Mouse (Mus musculus) liver, postnatal 0 days (tissue): Measurements from ENCODE around the gene Shq1. TPM values are rescaled to one million over a fixed set of nuclear protein-coding genes. Genes with fewer than 3 reads are reported as not detected.

Experiments
- ATAC-seq: fragments of 200-750 bp; cut with Nextera tagmentation; 2 replicates; pipeline ENCODE4 v1.8.0; 2017; ENCODE audit warnings: mild to moderate bottlenecking, moderate library complexity
- DNase-seq: peaks from one replicate; pipeline ENCODE4 v3.0.0-alpha.2; 2016
- H3K27ac ChIP-seq: fragments of 300-500 bp; sonication (generic); 2 replicates; pipeline ENCODE4 v1.5.1; 2014; ENCODE audit warnings: antibody characterized with exemption, moderate library complexity, mild to moderate bottlenecking, low read depth
- H3K27me3 ChIP-seq: fragments of 300-500 bp; sonication (generic); 2 replicates; pipeline ENCODE4 v1.6.1; 2014; ENCODE audit warnings: low read length, control low read depth, mixed read lengths; ENCODE audit not compliant: insufficient read depth
- H3K36me3 ChIP-seq: fragments of 300-500 bp; sonication (generic); replicated peaks from 2 replicates; pipeline ENCODE4 v1.6.1; 2014; ENCODE audit warnings: mild to moderate bottlenecking, control low read depth, low read length, moderate library complexity, mixed read lengths; ENCODE audit not compliant: insufficient read depth
- H3K4me1 ChIP-seq: fragments of 300-500 bp; sonication (generic); 2 replicates; pipeline ENCODE4 v1.6.1; 2014; ENCODE audit warnings: antibody characterized with exemption, mild to moderate bottlenecking, control low read depth; ENCODE audit not compliant: insufficient read depth
- H3K4me2 ChIP-seq: fragments of 300-500 bp; sonication (generic); 2 replicates; pipeline ENCODE4 v1.6.1; 2014; ENCODE audit warnings: low read depth, mild to moderate bottlenecking, low read length, moderate library complexity, mixed read lengths
- H3K4me3 ChIP-seq: fragments of 300-500 bp; sonication (generic); 2 replicates; pipeline ENCODE4 v1.5.1; 2014; ENCODE audit warnings: low read depth, low read length
- H3K9ac ChIP-seq: fragments of 300-500 bp; sonication (generic); replicated peaks from 2 replicates; pipeline ENCODE4 v1.6.1; 2014; ENCODE audit warnings: mild to moderate bottlenecking, moderate library complexity
- H3K9me3 ChIP-seq: fragments of 300-500 bp; sonication (generic); 2 replicates; pipeline ENCODE4 v1.6.1; 2016; ENCODE audit warnings: mild to moderate bottlenecking, control low read depth, low read length, mixed read lengths
- CTCF ChIP-seq: sonication (generic); IDR thresholded peaks from 2 replicates; pipeline ENCODE4 v1.5.1; 2016; ENCODE audit warnings: antibody characterized with exemption, low read depth
- EP300 ChIP-seq: IDR thresholded peaks from 2 replicates; pipeline ENCODE4 v1.6.1; 2016; ENCODE audit warnings: antibody characterized with exemption, low read depth, mild to moderate bottlenecking
- WGBS: fragments of 180-500 bp; shearing (Covaris S2); extraction: QIAGEN DNeasy Blood & Tissue Kit; methylation state at CpG from one replicate; pipeline ENCODE4 v1.1.7; 2014; ENCODE audit not compliant: insufficient replicate concordance; 5-methylcytosine and 5-hydroxymethylcytosine counted together
- polyA plus RNA-seq: library from polyadenylated mRNA; unstranded; fragments of >200 nt; fragmentation: Nextera tagmentation; extraction: Ambion mirVana; gene quantifications from 2 replicates; pipeline ENCODE4 v1.2.1, GENCODE M21; 2015

Shq1 gene
- polyA plus RNA-seq, 1 experiment from 2014 or later = 6.4 TPM

GRCm38 (mm10) chr6:100588876-100589275, 82.1 kb downstream of the Shq1 start:
- no peak overlapping the region for H3K9ac ChIP-seq
- no peaks in the 10 kb centered on the region for H3K27me3 ChIP-seq
- H3K4me2 ChIP-seq = no peak overlapping the region
- peaks cover 6% of the 10 kb centered on the region for H3K4me1 ChIP-seq
- no peaks in the 10 kb centered on the region for H3K9me3 ChIP-seq
- DNase-seq (peak; percentile 38), ATAC-seq (peak; percentile 94)
- no peaks in the 10 kb centered on the region for H3K36me3 ChIP-seq
- WGBS = 49% methylated on average over 3 of the region's 3 CpGs
- TF ChIP-seq CTCF (no peak), EP300 (no peak)
- no peak overlapping the region for H3K4me3 ChIP-seq
- H3K27ac ChIP-seq = peak overlapping the region; percentile 66

- Histone ChIP-seq H3K27ac (no peak overlapping the region), H3K27me3 (no peaks in the 10 kb centered on the region), H3K9me3 (no peaks in the 10 kb centered on the region), H3K4me2 (no peak overlapping the region), H3K4me3 (no peak overlapping the region), H3K9ac (no peak overlapping the region), H3K4me1 (peaks cover 6% of the 10 kb centered on the region), H3K36me3 (no peaks in the 10 kb centered on the region)
- no peak for DNase-seq
- no peak for ATAC-seq
- 55% methylated on average over 5 of the region's 5 CpGs for WGBS
- TF ChIP-seq CTCF (no peak), EP300 (no peak)
These were observed 84.2 kb downstream of the Shq1 start for GRCm38 (mm10) chr6:100586758-100587157.

GRCm38 (mm10) chr6:100581951-100582350, 89.0 kb downstream of the Shq1 start:
- Histone ChIP-seq H3K9ac (no peak overlapping the region), H3K27me3 (no peaks in the 10 kb centered on the region), H3K4me1 (no peaks in the 10 kb centered on the region; the same call in 1 of the 2 replicates), H3K4me3 (no peak overlapping the region), H3K4me2 (no peak overlapping the region), H3K27ac (no peak overlapping the region), H3K9me3 (no peaks in the 10 kb centered on the region), H3K36me3 (no peaks in the 10 kb centered on the region)
- TF ChIP-seq EP300 (no peak), CTCF (no peak)
- ATAC-seq = no peak
- DNase-seq = no peak
- WGBS = 68% methylated on average over 2 of the region's 2 CpGs

GRCm38 (mm10) chr6:100581056-100581455, 89.9 kb downstream of the Shq1 start:
- Histone ChIP-seq H3K36me3 (no peaks in the 10 kb centered on the region), H3K27me3 (no peaks in the 10 kb centered on the region), H3K4me3 (no peak overlapping the region), H3K4me1 (no peaks in the 10 kb centered on the region; the same call in 1 of the 2 replicates), H3K9ac (no peak overlapping the region), H3K4me2 (no peak overlapping the region), H3K27ac (no peak overlapping the region), H3K9me3 (no peaks in the 10 kb centered on the region)
- no peak for DNase-seq
- TF ChIP-seq CTCF = no peak
- TF ChIP-seq EP300 = no peak
- no peak for ATAC-seq

- no peak overlapping the region for H3K4me3 ChIP-seq
- no peak for ATAC-seq
- TF ChIP-seq CTCF = no peak
- TF ChIP-seq EP300 = no peak
These were observed 93.4 kb downstream of the Shq1 start for GRCm38 (mm10) chr6:100577590-100577989.

GRCm38 (mm10) chr6:100576171-100576570, 94.8 kb downstream of the Shq1 start:
- Histone ChIP-seq H3K9ac (no peak overlapping the region), H3K4me3 (no peak overlapping the region), H3K27ac (no peak overlapping the region), H3K27me3 (no peaks in the 10 kb centered on the region), H3K4me1 (no peaks in the 10 kb centered on the region), H3K4me2 (no peak overlapping the region), H3K9me3 (no peaks in the 10 kb centered on the region), H3K36me3 (no peaks in the 10 kb centered on the region; the same call in 1 of the 2 replicates)
- ATAC-seq (no peak), DNase-seq (no peak)
- TF ChIP-seq EP300 (no peak), CTCF (no peak)
- 60% methylated on average over 6 of the region's 6 CpGs for WGBS

More at GRCm38 (mm10) chr6:100577590-100577989, 93.4 kb downstream of the Shq1 start:
- Histone ChIP-seq H3K4me2 (no peak overlapping the region), H3K27me3 (no peaks in the 10 kb centered on the region), H3K4me1 (no peaks in the 10 kb centered on the region; the same call in 1 of the 2 replicates), H3K27ac (no peak overlapping the region), H3K9me3 (no peaks in the 10 kb centered on the region), H3K9ac (no peak overlapping the region), H3K36me3 (no peaks in the 10 kb centered on the region; the same call in 1 of the 2 replicates)
- 87% methylated on average over 6 of the region's 6 CpGs for WGBS
- no peak for DNase-seq

- DNase-seq (no peak), ATAC-seq (no peak)
These were observed 104.2 kb downstream of the Shq1 start for GRCm38 (mm10) chr6:100566774-100567173.

More at GRCm38 (mm10) chr6:100566774-100567173, 104.2 kb downstream of the Shq1 start:
- Histone ChIP-seq H3K4me1 (peaks cover 13% of the 10 kb centered on the region), H3K4me3 (no peak overlapping the region), H3K9ac (no peak overlapping the region), H3K27me3 (peaks cover 22% of the 10 kb centered on the region), H3K36me3 (no peaks in the 10 kb centered on the region), H3K4me2 (no peak overlapping the region), H3K27ac (no peak overlapping the region), H3K9me3 (no peaks in the 10 kb centered on the region)
- 72% methylated on average over 6 of the region's 6 CpGs for WGBS
- no peak for TF ChIP-seq EP300
- TF ChIP-seq CTCF = no peak
